17 mouse cellular contexts compared by ENCODE assay signal in genomic region chr8:22150345-22150663, GRCm38 (mm10). TPM values are rescaled to one million over a fixed set of nuclear protein-coding genes. Genes with fewer than 3 reads are reported as not detected.
DNase-seq lines count a peak whose midpoint lies in the region; ATAC-seq lines count a peak whose summit lies in the region.
"Had no signal": no experiment of that assay in that cellular context is flagged by ENCODE, and none has a peak within 500 bp of the region (broad histone marks: within the 10 kb centered on the region; RNA-seq: fewer than 3 reads in every experiment).

No protein-coding gene starts in this region.

- no peak overlapping the region for H3K4me2 ChIP-seq in embryonic facial prominence, embryonic 14.5 days (ENCODE audit: low read depth, low read length)
- H3K4me2 ChIP-seq in kidney, embryonic 16.5 days (replicated peaks; ENCODE audit: low read depth, low read length) = no peak overlapping the region
- H3K4me2 ChIP-seq in lung, embryonic 16.5 days (ENCODE audit: low read depth, low read length) = no peak overlapping the region
- H3K4me2 ChIP-seq: forebrain, embryonic 12.5 days had no signal

- DNase-seq in embryonic facial prominence, embryonic 14.5 days (ENCODE audit: low spot score) = peak; percentile 19
- no peak for DNase-seq in embryonic facial prominence, embryonic 10.5 days (ENCODE audit: low spot score)
- DNase-seq in kidney, postnatal 14 days = peak; percentile 38
- DNase-seq in lung, postnatal 4 days = no peak
- no peak for DNase-seq in hindbrain, embryonic 10.5 days (ENCODE audit: low spot score)
- DNase-seq: cerebellum, adult 18-20 months; gastrocnemius, postnatal 14 days; thymus, postnatal 4 days had no signal

- no peak for ATAC-seq in embryonic facial prominence, embryonic 14.5 days (ENCODE audit: low read depth)
- ATAC-seq in kidney, embryonic 16.5 days (ENCODE audit: low FRiP score, low TSS enrichment) = no peak
- peak; percentile 56; the same call in 1 of the 2 replicates for ATAC-seq in lung, embryonic 16.5 days (ENCODE audit: low read depth)
- ATAC-seq: activated CD4-positive, CD25-positive, alpha-beta regulatory T cell, adult 4 months; hindbrain, embryonic 16.5 days; Patski had no signal

- H3K9ac ChIP-seq in embryonic facial prominence, embryonic 14.5 days (ENCODE audit: low read depth, low read length) = no peak overlapping the region
- H3K9ac ChIP-seq in kidney, embryonic 16.5 days (replicated peaks; ENCODE audit: low read length) = no peak overlapping the region
- H3K9ac ChIP-seq in lung, embryonic 16.5 days (ENCODE audit: low read length) = no peak overlapping the region
- H3K9ac ChIP-seq: forebrain, embryonic 12.5 days had no signal

- H3K27ac ChIP-seq in embryonic facial prominence, embryonic 14.5 days (replicated peaks; ENCODE audit: low read depth, low read length) = no peak overlapping the region
- no peak overlapping the region for H3K27ac ChIP-seq in embryonic facial prominence, embryonic 10.5 days (replicated peaks)
- no peak overlapping the region for H3K27ac ChIP-seq in kidney, embryonic 16.5 days (ENCODE audit: low read length)
- no peak overlapping the region for H3K27ac ChIP-seq in lung, embryonic 16.5 days (ENCODE audit: low read length)
- no peak overlapping the region for H3K27ac ChIP-seq in hindbrain, embryonic 10.5 days
- H3K27ac ChIP-seq: forebrain, embryonic 12.5 days; left cerebral cortex, adult 2 months had no signal

- H3K27me3 ChIP-seq in embryonic facial prominence, embryonic 14.5 days (replicated peaks; ENCODE audit: control insufficient read depth, insufficient read depth, low read length) = no peaks in the 10 kb centered on the region
- no peaks in the 10 kb centered on the region for H3K27me3 ChIP-seq in embryonic facial prominence, embryonic 10.5 days (replicated peaks; ENCODE audit: low read depth, poor library complexity, severe bottlenecking)
- H3K27me3 ChIP-seq in kidney, embryonic 16.5 days (ENCODE audit: insufficient read depth, low read length) = no peaks in the 10 kb centered on the region
- H3K27me3 ChIP-seq in lung, embryonic 16.5 days (ENCODE audit: control insufficient read depth, insufficient read depth, low read depth, low read length) = no peaks in the 10 kb centered on the region
- no peaks in the 10 kb centered on the region for H3K27me3 ChIP-seq in hindbrain, embryonic 10.5 days (ENCODE audit: insufficient read depth, poor library complexity, severe bottlenecking)
- H3K27me3 ChIP-seq: forebrain, embryonic 12.5 days; Patski had no signal

- no peaks in the 10 kb centered on the region for H3K9me3 ChIP-seq in embryonic facial prominence, embryonic 14.5 days (ENCODE audit: control insufficient read depth, low read length)
- H3K9me3 ChIP-seq in embryonic facial prominence, embryonic 10.5 days = no peaks in the 10 kb centered on the region
- no peaks in the 10 kb centered on the region for H3K9me3 ChIP-seq in kidney, embryonic 16.5 days (ENCODE audit: low read length)
- H3K9me3 ChIP-seq in lung, embryonic 16.5 days (ENCODE audit: control insufficient read depth, low read length) = no peaks in the 10 kb centered on the region
- no peaks in the 10 kb centered on the region for H3K9me3 ChIP-seq in hindbrain, embryonic 10.5 days
- H3K9me3 ChIP-seq: forebrain, embryonic 12.5 days had no signal

- H3K36me3 ChIP-seq in embryonic facial prominence, embryonic 14.5 days (ENCODE audit: control insufficient read depth, insufficient read depth, low read length) = peaks cover 15% of the 10 kb centered on the region; the same call in 1 of the 2 replicates
- H3K36me3 ChIP-seq in embryonic facial prominence, embryonic 10.5 days (replicated peaks) = peaks cover 20% of the 10 kb centered on the region; the same call in 1 of the 2 replicates
- peaks cover 3% of the 10 kb centered on the region; the same call in 1 of the 2 replicates for H3K36me3 ChIP-seq in kidney, embryonic 16.5 days (ENCODE audit: insufficient read depth, low read length)
- H3K36me3 ChIP-seq in lung, embryonic 16.5 days (ENCODE audit: control insufficient read depth, insufficient read depth, low read length) = no peaks in the 10 kb centered on the region
- peaks cover 31% of the 10 kb centered on the region for H3K36me3 ChIP-seq in hindbrain, embryonic 10.5 days

- H3K4me3 ChIP-seq in embryonic facial prominence, embryonic 14.5 days (ENCODE audit: low read depth, low read length) = no peak overlapping the region
- H3K4me3 ChIP-seq in embryonic facial prominence, embryonic 10.5 days = no peak overlapping the region
- no peak overlapping the region for H3K4me3 ChIP-seq in kidney, embryonic 16.5 days (ENCODE audit: low read length)
- H3K4me3 ChIP-seq in lung, embryonic 16.5 days (ENCODE audit: low read length) = no peak overlapping the region
- no peak overlapping the region for H3K4me3 ChIP-seq in hindbrain, embryonic 10.5 days
- H3K4me3 ChIP-seq: forebrain, embryonic 12.5 days; left cerebral cortex, adult 2 months had no signal

- 75% methylated on average over 3 of the region's 3 CpGs for WGBS in embryonic facial prominence, embryonic 14.5 days
- 92% methylated on average over 3 of the region's 3 CpGs for WGBS in embryonic facial prominence, embryonic 10.5 days
- 45% methylated on average over 3 of the region's 3 CpGs for WGBS in kidney, embryonic 16.5 days
- WGBS in lung, embryonic 16.5 days = 36% methylated on average over 3 of the region's 3 CpGs
- WGBS in hindbrain, embryonic 10.5 days = 96% methylated on average over 3 of the region's 3 CpGs

- H3K4me1 ChIP-seq in embryonic facial prominence, embryonic 14.5 days (ENCODE audit: control insufficient read depth, insufficient read depth, low read length) = no peaks in the 10 kb centered on the region
- no peaks in the 10 kb centered on the region for H3K4me1 ChIP-seq in embryonic facial prominence, embryonic 10.5 days
- peaks cover 4% of the 10 kb centered on the region; the same call in 1 of the 2 replicates for H3K4me1 ChIP-seq in kidney, embryonic 16.5 days (ENCODE audit: insufficient read depth, low read length)
- peaks cover 6% of the 10 kb centered on the region; the same call in 1 of the 2 replicates for H3K4me1 ChIP-seq in lung, embryonic 16.5 days (replicated peaks; ENCODE audit: control insufficient read depth, insufficient read depth, low read length)
- no peaks in the 10 kb centered on the region for H3K4me1 ChIP-seq in hindbrain, embryonic 10.5 days (replicated peaks)
- H3K4me1 ChIP-seq: forebrain, embryonic 12.5 days had no signal

RNA-seq across cellular contexts. Expression of gene Nek3, which starts 15.9 kb away (rescaled TPM):
- 4.1 and 5.8 TPM in 2 replicates for polyA plus RNA-seq in embryonic facial prominence, embryonic 14.5 days (2014; fragmentation: Nextera tagmentation; extraction: Ambion mirVana)
- 6.8 and 7.3 TPM in 2 replicates for polyA plus RNA-seq in embryonic facial prominence, embryonic 10.5 days (2016; fragmentation: Nextera tagmentation; extraction: Ambion mirVana)
- 5.9 and 7.2 TPM in 2 replicates for polyA plus RNA-seq in kidney, embryonic 16.5 days (2015; fragmentation: Nextera tagmentation; extraction: Ambion mirVana)
- polyA plus RNA-seq in lung, embryonic 16.5 days (2015; fragmentation: Nextera tagmentation; extraction: Ambion mirVana) = 5.1 and 5.6 TPM in 2 replicates
- polyA plus RNA-seq in hindbrain, embryonic 10.5 days (2016; fragmentation: Nextera tagmentation; extraction: Ambion mirVana) = 7.6 and 9.1 TPM in 2 replicates

RNA-seq across cellular contexts. Expression of gene Nek5, which starts 25.5 kb away (rescaled TPM):
- polyA plus RNA-seq in embryonic facial prominence, embryonic 14.5 days (2014; fragmentation: Nextera tagmentation; extraction: Ambion mirVana) = 0.46 and 0.67 TPM in 2 replicates
- polyA plus RNA-seq in embryonic facial prominence, embryonic 10.5 days (2016; fragmentation: Nextera tagmentation; extraction: Ambion mirVana) = 0.15 TPM in 1 of 2 replicates, not detected in the other
- polyA plus RNA-seq in kidney, embryonic 16.5 days (2015; fragmentation: Nextera tagmentation; extraction: Ambion mirVana) = 0.32 and 0.59 TPM in 2 replicates
- 2.0 and 3.1 TPM in 2 replicates for polyA plus RNA-seq in lung, embryonic 16.5 days (2015; fragmentation: Nextera tagmentation; extraction: Ambion mirVana)
- polyA plus RNA-seq in hindbrain, embryonic 10.5 days (2016; fragmentation: Nextera tagmentation; extraction: Ambion mirVana) = 0.29 and 0.69 TPM in 2 replicates
- polyA plus RNA-seq: C2C12; limb, embryonic 11.5 days had no signal

RNA-seq across cellular contexts. Expression of gene Ckap2, which starts 35.3 kb away (rescaled TPM):
- polyA plus RNA-seq in embryonic facial prominence, embryonic 14.5 days (2014; fragmentation: Nextera tagmentation; extraction: Ambion mirVana) = 35.6 and 43.4 TPM in 2 replicates
- 48.6 and 51.9 TPM in 2 replicates for polyA plus RNA-seq in embryonic facial prominence, embryonic 10.5 days (2016; fragmentation: Nextera tagmentation; extraction: Ambion mirVana)
- 38.5 and 40.6 TPM in 2 replicates for polyA plus RNA-seq in kidney, embryonic 16.5 days (2015; fragmentation: Nextera tagmentation; extraction: Ambion mirVana)
- polyA plus RNA-seq in lung, embryonic 16.5 days (2015; fragmentation: Nextera tagmentation; extraction: Ambion mirVana) = 55.0 and 55.5 TPM in 2 replicates
- polyA plus RNA-seq in hindbrain, embryonic 10.5 days (2016; fragmentation: Nextera tagmentation; extraction: Ambion mirVana) = 37.5 and 46.4 TPM in 2 replicates

RNA-seq across cellular contexts. Expression of gene Vps36, which starts 42.3 kb away (rescaled TPM):
- 28.4 and 31.1 TPM in 2 replicates for polyA plus RNA-seq in embryonic facial prominence, embryonic 14.5 days (2014; fragmentation: Nextera tagmentation; extraction: Ambion mirVana)
- 41.7 and 44.5 TPM in 2 replicates for polyA plus RNA-seq in embryonic facial prominence, embryonic 10.5 days (2016; fragmentation: Nextera tagmentation; extraction: Ambion mirVana)
- polyA plus RNA-seq in kidney, embryonic 16.5 days (2015; fragmentation: Nextera tagmentation; extraction: Ambion mirVana) = 35.8 and 39.5 TPM in 2 replicates
- 47.0 and 47.3 TPM in 2 replicates for polyA plus RNA-seq in lung, embryonic 16.5 days (2015; fragmentation: Nextera tagmentation; extraction: Ambion mirVana)
- polyA plus RNA-seq in hindbrain, embryonic 10.5 days (2016; fragmentation: Nextera tagmentation; extraction: Ambion mirVana) = 31.1 and 38.2 TPM in 2 replicates

Comparison
In these comparisons a context has a peak if more than half of its experiments do, and no peak if none do; other contexts are left out.
1. DNase-seq: peak in embryonic facial prominence, embryonic 14.5 days (single experiment) and kidney, postnatal 14 days (single experiment); none in embryonic facial prominence, embryonic 10.5 days (single experiment), lung, postnatal 4 days (0 of 2) and hindbrain, embryonic 10.5 days (single experiment).